Mouse (Mus musculus) gastrocnemius, adult 2 months (tissue): ENCODE measurements at regions not wholly inside any gene's neighbourhood (a gene's known extent, or its start where the extent isn't known, plus 50 kb on each side); places are given as distances from the start of the nearest gene placed in this dataset.

Source experiments
- DNase-seq: peaks from one replicate; pipeline ENCODE4 v3.0.0; 2022
- H3K27ac ChIP-seq: fragments of 200-600 bp; 2 replicates; pipeline ENCODE4 v1.8.1; 2022; ENCODE audit warnings: mild to moderate bottlenecking
- H3K4me3 ChIP-seq: fragments of 200-600 bp; 2 replicates; pipeline ENCODE4 v1.8.1; 2022; ENCODE audit warnings: mild to moderate bottlenecking, moderate library complexity
- CTCF ChIP-seq: fragments of 200-600 bp; IDR thresholded peaks from 2 replicates; pipeline ENCODE4 v1.8.1; 2022; ENCODE audit warnings: antibody characterized with exemption, mild to moderate bottlenecking, moderate library complexity
- intact Hi-C: fragments of 180-260 bp; cut with DNase I; formaldehyde crosslinking; loops from one replicate; pipeline ENCODE4 v1.15.1; 2025

DNA sequence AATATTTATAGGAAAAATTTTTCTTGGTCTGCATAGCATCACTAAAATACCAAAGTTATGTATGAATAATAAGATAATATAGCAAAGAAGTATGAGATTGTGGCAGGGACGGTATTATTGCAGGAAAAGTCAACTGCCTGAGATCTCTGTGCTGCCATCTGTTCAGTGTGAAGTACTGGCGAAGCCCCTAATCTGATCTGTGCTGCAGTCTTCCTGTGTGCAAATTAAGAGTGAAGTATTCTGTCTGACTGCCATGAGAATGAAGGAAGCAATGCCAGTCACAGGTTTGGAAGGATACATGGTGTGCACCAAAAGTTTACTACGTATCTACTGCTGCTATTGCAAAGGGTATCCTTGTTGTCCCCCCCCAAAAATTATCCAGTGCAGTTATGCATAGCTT, 501.5 kb downstream of the Rab28 start:
- H3K4me3 ChIP-seq, result no peak overlapping the region
- intact Hi-C loops, result no loop called here
- no peak for DNase-seq
- no peak overlapping the region for H3K27ac ChIP-seq
- no peak for TF ChIP-seq CTCF

DNA sequence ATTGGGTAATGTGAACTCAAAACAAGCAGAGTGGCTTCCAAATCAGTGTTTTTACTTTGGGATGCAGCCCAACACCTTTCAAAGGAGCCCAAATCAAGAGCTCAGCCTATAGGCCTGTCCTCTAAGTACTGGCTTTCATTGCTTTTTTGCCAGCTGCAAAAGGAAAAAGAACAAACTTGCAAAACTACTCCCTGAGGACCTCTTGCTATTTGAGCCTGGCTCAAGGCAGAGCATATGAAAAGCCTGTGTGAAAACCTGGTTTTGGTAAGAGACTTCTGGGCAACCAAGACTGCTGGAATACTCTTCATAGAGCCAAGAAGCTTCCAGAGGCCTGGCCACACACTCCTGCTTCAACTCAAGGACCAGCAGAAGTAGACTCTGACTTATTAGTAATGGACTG, 503.5 kb downstream of the Rab28 start:
- TF ChIP-seq CTCF, result no peak
- intact Hi-C loops, result no loop called here
- Histone ChIP-seq H3K4me3 (no peak overlapping the region), H3K27ac (no peak overlapping the region)
- DNase-seq, result no peak

DNA sequence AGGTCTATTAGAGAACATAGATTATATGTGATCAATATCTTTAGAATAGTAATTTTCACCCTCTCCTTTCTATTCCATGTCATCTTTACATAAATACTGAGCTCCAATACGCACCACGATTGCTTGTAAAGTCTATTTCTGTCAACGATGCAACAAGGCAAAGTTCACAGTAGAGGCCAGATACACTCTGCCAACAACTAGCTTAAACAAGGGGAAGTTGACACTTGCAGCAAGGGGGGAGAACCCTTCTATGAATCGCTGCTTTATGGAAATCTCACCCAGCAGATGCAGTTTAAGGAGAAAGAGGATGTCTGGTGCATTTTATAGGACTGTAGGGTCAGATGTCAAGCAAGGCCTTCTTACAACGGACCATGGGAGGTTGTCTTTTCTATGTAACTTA, 520.8 kb downstream of the Rab28 start:
- no peak for TF ChIP-seq CTCF
- no peak overlapping the region for H3K27ac ChIP-seq
- intact Hi-C loops, result no loop called here
- no peak overlapping the region for H3K4me3 ChIP-seq
- DNase-seq, result no peak

DNA sequence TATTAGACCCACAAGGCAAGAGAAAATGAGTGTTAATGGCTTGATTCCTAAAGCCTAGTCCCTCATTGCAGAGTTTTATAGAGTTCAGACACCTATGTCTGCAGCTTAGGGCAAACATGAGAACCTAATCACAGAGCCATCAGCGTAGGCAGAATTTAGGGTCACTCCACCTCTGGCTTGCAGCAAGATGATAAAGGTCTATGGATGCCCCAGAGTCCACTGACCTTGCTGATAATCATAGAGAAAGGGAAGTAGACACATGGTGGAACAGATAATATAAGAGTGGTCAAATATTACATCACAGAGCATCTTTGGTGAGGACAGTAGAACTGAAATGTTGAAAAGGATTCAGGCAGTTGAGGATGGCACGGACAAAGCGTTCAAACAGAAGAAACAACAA, 530.7 kb downstream of the Rab28 start:
- no peak for TF ChIP-seq CTCF
- DNase-seq, result no peak
- intact Hi-C loops, result no loop called here
- Histone ChIP-seq H3K4me3 (no peak overlapping the region), H3K27ac (no peak overlapping the region)

DNA sequence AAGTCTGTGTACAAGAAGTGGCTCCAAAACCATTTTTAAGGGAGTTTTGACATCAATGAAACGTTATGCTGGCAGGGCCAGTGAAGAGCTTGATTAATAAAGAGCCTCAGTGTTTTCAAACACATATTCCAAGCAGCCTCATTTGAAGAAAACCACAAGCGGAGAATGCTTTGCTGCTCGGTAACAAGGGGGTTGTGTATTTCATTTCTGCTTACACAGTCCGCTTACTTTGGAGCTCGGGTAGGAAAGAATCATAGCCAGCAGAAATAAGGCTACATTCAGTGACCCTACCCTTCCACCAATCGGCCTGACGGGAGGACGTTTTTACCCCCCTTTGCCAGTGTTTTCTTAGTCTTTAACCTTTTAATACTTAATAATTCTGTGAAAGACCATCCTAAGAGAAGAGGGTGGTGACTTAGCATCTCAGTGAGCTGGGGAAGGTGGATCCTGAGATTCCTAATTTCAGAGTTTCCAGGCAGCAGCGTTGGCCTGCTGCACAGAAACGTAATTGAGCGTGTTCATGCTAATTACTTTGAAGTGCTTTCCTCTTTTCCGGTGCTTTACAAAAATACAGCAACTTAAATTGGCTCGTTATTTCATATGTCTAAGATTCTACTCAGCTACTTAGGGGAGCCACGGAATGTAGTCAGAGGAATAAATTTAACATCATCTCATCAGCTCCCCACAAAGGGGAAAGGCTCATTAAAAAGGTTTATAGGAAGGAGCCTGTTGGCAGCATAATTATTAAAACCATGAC, 541.9 kb downstream of the Rab28 start:
- intact Hi-C loops, result no loop called here
- DNase-seq, result no peak
- TF ChIP-seq CTCF, result no peak
- Histone ChIP-seq H3K27ac (no peak overlapping the region), H3K4me3 (no peak overlapping the region)

GRCm38 (mm10) chr5:41125050-41125449, 582.9 kb downstream of the Rab28 start:
- DNase-seq, result no peak
- Histone ChIP-seq H3K27ac (no peak overlapping the region), H3K4me3 (no peak overlapping the region)
- peak; percentile 54 for TF ChIP-seq CTCF
- intact Hi-C loops, result loop anchor here (2.0 kb wide), 1 partner anchor 644 kb away; no protein-coding TSS in a partner anchor

DNA sequence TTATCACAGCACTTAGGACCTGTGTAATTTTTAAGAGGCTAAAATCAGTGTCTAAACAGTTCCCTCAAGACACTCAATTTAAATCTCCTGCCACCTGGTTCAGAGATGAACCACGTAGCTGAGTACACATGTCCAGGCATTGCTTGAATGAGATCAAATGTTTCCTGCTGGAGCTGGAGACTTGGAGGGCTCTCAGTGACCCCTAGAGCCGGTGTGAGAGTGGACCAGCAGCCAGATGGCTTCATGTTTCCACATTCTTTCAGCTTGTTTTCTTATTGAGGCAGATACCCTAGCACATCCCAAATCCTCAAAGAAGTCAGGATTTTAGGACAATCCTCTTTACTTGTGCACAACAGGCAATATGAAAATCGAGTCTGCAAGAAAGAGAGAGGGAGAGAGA, 590.3 kb downstream of the Rab28 start:
- no peak for DNase-seq
- TF ChIP-seq CTCF, result no peak
- Histone ChIP-seq H3K4me3 (no peak overlapping the region), H3K27ac (no peak overlapping the region)
- intact Hi-C loops, result no loop called here

DNA sequence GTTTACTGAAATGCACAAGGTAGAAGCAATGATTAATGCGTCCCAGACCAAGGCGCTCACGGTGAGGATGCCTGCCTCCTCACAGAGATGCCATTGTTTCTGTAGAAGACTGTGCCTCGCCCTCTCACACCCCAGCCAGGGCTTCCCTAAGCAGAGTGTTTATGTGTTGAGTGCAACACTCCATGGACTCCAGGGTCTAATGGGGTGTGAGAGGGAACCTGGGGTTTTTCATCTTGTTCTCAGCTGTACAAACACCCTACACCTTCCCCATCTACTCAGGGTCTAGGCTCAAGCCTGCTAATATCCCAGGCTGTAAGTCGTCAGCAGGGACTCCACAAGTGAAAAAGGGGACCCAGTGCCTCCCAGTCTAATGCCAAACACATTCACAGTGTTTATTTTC, 620.2 kb downstream of the Rab28 start:
- DNase-seq, result no peak
- Histone ChIP-seq H3K27ac (no peak overlapping the region), H3K4me3 (no peak overlapping the region)
- TF ChIP-seq CTCF, result no peak
- intact Hi-C loops, result no loop called here

- Histone ChIP-seq H3K27ac (no peak overlapping the region), H3K4me3 (no peak overlapping the region)
- TF ChIP-seq CTCF, result no peak
- DNase-seq, result no peak
- intact Hi-C loops, result no loop called here
Observed at GRCm38 (mm10) chr5:41076412-41076811, 631.5 kb downstream of the Rab28 start.

- DNase-seq, result no peak
- no peak overlapping the region for H3K27ac ChIP-seq
- intact Hi-C loops, result no loop called here
- H3K4me3 ChIP-seq, result no peak overlapping the region
- TF ChIP-seq CTCF, result no peak
Observed at GRCm38 (mm10) chr5:41061646-41062045, 646.3 kb downstream of the Rab28 start.

DNA sequence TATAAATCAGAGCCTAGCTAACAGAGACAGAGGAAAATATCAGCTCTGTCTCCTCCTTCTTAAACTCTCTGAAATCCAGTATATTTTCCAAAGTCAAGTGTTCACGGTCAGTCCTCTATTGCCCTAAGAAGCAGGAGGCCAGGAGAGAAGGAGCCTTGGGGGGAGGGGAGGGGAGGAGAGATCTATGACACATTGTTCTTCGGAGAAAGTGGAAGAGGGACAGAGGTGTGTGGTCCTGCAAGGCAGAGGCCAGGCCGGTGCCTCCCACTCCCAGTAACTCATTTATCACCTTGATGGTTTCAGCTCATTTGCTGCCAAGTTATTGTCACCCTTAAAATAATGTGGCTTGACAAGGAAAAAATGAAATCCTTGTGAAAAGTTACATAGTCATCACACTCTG, 646.7 kb downstream of the Rab28 start:
- no peak for TF ChIP-seq CTCF
- no peak overlapping the region for H3K27ac ChIP-seq
- H3K4me3 ChIP-seq, result no peak overlapping the region
- no peak for DNase-seq
- intact Hi-C loops, result no loop called here

- intact Hi-C loops, result no loop called here
Observed at GRCm38 (mm10) chr5:41058015-41058414, 649.9 kb downstream of the Rab28 start.

GRCm38 (mm10) chr5:41051948-41052347, 656.0 kb downstream of the Rab28 start:
- peak; percentile 43 for TF ChIP-seq CTCF
- H3K27ac ChIP-seq, result no peak overlapping the region
- intact Hi-C loops, result loop anchor here (1.0 kb wide), 1 partner anchor 716 kb away; no protein-coding TSS in a partner anchor
- no peak overlapping the region for H3K4me3 ChIP-seq
- DNase-seq, result no peak

More at GRCm38 (mm10) chr5:41058015-41058414, 649.9 kb downstream of the Rab28 start:
- Histone ChIP-seq H3K27ac (no peak overlapping the region), H3K4me3 (no peak overlapping the region)
- DNase-seq, result no peak
- no peak for TF ChIP-seq CTCF

- TF ChIP-seq CTCF, result no peak
- no peak for DNase-seq
- Histone ChIP-seq H3K27ac (no peak overlapping the region), H3K4me3 (no peak overlapping the region)
- intact Hi-C loops, result no loop called here
Observed at GRCm38 (mm10) chr5:41048515-41048914, 659.4 kb downstream of the Rab28 start.
